Mouse (Mus musculus) yolk sac, embryonic 10.5 days (tissue): ENCODE data around the gene Sesn1.
"Not testable (repeated sequence)": the region's sequence is repeated elsewhere in the genome, so short reads cannot be mapped to it uniquely, and the experiment has no call there.

Source experiments
- DNase-seq: peaks from one replicate; pipeline ENCODE4 v3.0.0-alpha.2; 2017; ENCODE audit warnings: low spot score

Gene Sesn1

DNA sequence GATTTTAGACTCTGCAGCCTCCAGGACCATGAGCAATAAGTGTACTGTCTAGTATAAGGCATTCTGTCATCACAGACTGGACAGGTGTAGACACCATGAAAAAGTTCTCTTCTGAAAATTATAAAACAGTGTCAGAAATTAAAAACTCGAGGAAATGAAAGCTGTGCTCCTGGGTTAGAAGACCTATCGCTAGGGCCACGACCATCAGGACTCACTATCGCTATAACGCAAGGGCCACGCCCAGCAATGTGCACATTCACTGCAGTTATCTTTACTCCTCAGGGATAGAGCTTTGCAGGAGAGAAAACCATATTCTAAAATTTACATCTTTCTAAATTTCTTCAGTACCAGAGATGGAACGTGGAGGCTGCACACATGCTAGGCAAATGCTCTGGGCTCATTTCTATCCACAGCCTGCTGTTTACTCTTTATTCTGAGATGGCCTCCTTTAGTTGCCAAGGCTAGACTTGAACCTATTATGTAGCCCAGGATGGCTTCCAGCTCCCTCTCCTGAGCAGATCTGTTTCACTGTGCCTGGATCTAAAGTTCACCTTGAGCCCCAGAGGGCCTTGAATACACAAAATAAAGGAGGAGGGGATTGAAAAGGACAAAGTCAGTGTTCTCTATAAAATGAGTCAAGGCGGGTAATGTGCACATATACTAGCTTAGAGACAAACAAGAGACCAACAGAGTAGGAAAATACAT, 102.7 kb downstream of the Sesn1 start:
- DNase-seq: no peak

- DNase-seq: no peak
These were observed 117.0 kb downstream of the Sesn1 start for GRCm38 (mm10) chr10:41926726-41927125.

- no peak for DNase-seq
These were observed 121.2 kb downstream of the Sesn1 start for GRCm38 (mm10) chr10:41930966-41931365.

DNA sequence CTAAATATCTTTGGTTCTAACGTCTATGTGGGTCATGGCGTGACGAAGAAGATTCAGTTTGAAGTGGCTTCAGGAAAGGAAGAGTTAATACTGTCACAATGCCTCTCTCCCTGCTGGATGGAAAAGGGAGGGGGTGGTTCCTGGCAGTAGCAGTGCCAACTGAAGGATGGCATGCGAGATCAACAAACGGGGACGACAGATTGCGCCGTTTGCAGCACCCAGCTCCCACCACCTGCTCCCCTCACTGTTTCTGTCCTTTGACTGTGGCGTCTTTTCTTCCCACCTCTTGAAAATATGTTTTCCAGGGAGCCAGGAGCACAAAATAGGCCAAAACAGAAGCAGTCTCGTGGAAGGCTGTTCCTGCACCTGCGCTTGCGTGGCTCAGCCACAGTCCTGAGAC, 122.2 kb downstream of the Sesn1 start:
- DNase-seq: no peak

DNA sequence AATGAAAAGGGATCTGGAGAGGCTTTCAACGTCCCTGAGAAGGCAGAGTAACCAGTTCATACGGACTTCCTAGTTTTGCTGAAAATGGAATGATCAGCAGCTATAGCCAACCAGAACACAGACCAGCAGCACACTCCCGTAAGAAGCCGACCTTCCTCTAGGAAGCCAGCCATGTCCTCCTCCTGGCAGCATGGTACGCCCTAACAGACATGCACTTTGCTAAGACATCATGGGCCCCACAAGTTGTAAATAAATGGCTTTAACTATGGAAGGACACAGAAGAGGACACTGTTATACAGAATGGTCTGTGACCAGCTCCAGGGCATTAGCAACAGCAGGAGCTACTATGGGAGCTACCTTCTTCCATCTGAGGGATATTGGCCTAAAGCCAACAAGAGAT, 123.2 kb downstream of the Sesn1 start:
- DNase-seq: no peak

GRCm38 (mm10) chr10:41933536-41933935, 123.8 kb downstream of the Sesn1 start:
- DNase-seq: no peak

DNA sequence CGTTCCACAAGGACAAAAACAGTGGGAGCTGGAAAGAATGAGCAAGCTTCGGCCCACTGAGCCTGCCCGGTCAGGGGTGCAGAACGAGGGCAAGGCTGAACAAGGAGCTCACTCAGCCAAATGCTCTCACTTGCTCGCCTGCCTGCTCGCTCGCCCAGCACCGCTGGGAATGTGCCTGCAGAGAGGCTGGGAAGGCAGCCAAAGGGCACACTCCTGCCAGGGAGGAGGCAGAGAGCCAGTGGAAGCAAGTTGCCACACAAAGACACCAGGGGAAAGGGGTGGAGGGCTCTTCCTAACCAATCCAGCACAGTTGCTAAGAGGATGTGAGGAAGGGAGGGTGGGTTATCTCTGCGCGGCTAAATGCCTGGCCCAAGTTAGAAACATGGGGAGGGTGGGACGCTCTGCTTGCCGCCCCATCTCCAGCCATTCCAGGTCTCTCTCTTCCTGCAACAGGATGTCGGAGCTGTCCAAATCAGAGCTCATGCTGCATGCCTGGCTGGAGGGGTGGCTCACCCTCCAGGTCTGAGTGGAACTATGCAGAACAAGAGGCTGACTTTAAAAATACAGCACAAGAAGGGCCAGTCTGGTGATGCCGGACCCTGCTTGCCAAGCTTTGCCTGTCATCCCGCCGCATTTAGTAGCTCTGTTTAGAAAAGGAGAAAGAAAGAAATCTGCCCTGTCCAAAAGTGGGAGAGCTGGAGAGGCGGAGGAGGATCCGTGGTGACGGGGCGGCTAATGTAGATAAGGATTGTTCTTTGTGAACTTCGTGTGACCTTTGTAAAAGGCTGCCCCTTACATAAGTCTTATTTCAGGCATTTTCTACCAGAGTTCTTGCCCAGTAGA, 125.1 kb downstream of the Sesn1 start:
- peak; percentile 34 for DNase-seq

GRCm38 (mm10) chr10:41935476-41935829, 125.7 kb downstream of the Sesn1 start:
- DNase-seq: no peak

- no peak for DNase-seq
These were observed 126.4 kb downstream of the Sesn1 start for GRCm38 (mm10) chr10:41936100-41936499.

GRCm38 (mm10) chr10:41937176-41937575, 127.4 kb downstream of the Sesn1 start:
- DNase-seq: no peak

- DNase-seq: no peak
These were observed 129.4 kb downstream of the Sesn1 start for GRCm38 (mm10) chr10:41939090-41939489.

- not testable (repeated sequence) for DNase-seq
These were observed 142.6 kb downstream of the Sesn1 start for GRCm38 (mm10) chr10:41952354-41952753.

DNA sequence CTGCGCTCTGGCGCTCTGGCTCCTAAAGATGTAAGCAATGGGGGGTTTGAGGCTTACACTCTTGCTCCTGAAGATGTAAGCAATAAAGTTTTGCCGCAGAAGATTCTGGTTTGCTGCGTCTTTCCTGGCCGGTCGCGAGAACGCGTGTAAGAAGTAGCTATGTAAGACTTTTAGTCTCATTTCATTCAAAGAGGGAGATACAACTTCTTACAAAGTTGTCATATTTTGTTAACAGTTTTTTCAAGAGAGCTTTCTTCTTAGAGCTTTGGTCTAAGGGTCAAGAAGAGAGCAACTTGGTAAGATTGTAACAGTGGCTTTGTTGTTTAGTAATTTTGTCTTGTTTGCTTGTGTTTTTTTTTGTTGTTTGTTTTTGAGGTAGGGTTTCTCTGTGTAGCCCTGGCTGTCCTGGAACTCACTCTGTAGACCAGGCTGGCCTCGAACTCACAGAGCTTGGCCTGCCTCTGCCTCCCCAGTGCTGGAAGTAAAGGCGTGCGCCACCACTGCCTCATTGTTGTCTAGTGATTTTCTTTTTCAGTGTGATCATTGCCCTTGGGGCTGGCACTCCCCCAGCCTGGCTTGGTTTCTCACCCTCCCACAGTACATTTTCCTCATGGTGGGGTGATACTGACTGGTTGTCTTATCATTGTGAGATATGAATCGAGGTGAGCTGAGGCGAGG, 143.3 kb downstream of the Sesn1 start:
- DNase-seq: no peak

DNA sequence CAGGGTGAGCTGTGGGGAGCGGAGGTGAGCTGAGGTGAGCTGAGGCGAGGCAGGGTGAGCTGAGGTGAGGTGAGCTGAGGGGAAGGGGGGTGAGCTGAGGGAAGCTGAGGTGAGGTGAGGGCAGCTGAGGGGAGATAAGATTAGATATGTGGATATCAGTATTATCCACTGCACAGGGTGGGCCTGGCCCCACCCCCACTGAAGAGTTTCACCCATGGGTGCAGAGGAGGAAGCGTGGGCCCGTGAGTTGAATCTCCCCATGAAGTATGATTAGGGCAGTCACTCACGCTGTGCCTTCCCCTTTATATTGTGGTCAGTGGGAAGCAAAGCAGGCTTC, 143.8 kb downstream of the Sesn1 start:
- DNase-seq: no peak

DNA sequence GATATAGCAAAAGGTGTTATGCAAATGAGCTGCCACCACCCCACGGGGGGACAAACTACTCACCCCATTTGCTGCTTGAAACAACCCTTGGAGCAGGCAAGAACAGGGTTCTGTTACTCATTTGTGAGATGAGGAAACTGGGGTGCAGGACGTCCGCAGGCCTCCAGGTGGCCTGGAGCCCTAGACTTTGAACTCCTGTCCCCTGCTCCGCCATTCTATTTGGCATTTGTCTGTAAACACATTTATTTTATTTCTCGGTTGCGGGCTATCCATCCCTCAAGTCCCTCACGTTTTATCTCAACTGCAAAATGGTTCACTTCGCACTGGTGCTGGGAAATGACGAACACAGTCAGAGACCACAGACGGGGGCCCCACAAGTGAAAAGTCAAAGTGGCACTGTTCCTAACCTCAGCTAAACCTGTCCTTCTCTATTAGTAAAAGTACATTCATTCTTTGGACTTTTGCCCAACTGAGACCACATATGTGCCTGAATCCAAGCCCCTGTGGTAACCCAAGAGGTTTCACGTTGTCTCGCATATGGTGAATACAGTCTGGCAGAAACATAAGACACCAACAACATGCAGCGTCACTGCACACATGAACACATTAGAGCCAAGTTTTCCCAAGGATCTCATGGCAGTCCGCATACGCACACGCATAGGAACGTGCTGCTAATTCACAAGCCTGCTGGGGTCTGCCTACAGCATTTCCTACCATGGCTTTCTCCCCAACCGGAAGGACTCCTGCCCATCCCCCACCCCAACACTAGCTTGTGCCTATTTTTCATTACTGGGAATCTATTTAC, 147.9 kb downstream of the Sesn1 start:
- DNase-seq: no peak
